In genomic region chr1:172058321-172058720, GRCm38 (mm10) we compare ENCODE assay signal across 17 mouse cellular contexts. TPM values are rescaled to one million over a fixed set of nuclear protein-coding genes. Genes with fewer than 3 reads are reported as not detected.
A peak's percentile ranks its signal among the peaks of the same experiment; 100 is the strongest.
DNase-seq lines count a peak whose midpoint lies in the region; ATAC-seq lines count a peak whose summit lies in the region.
"Had no signal": no experiment of that assay in that cellular context is flagged by ENCODE, and none has a peak within 500 bp of the region (broad histone marks: within the 10 kb centered on the region; RNA-seq: fewer than 3 reads in every experiment).

No protein-coding gene starts in this region.

- H3K4me3 ChIP-seq in embryonic facial prominence, embryonic 11.5 days (ENCODE audit: low read depth, low read length): no peak overlapping the region
- H3K4me3 ChIP-seq in hindbrain, embryonic 11.5 days (ENCODE audit: low read depth, low read length): no peak overlapping the region
- no peak overlapping the region for H3K4me3 ChIP-seq in midbrain, embryonic 14.5 days (replicated peaks; ENCODE audit: low read depth, low read length)
- H3K4me3 ChIP-seq: erythroblast, embryonic 14.5 days; heart, embryonic 15.5 days; megakaryocyte, embryonic 14.5 days had no signal

- peak; percentile 60 to 73 for DNase-seq in cerebellum, postnatal 10 days
- no peak for DNase-seq in cerebellum, adult 9-11 months
- no peak for DNase-seq in embryonic facial prominence, embryonic 11.5 days (ENCODE audit: low spot score)
- no peak for DNase-seq in hindbrain, embryonic 11.5 days (ENCODE audit: low spot score)
- DNase-seq in midbrain, embryonic 14.5 days: no peak
- DNase-seq in B cell, adult 2 months: no peak
- no peak for DNase-seq in adrenal gland, postnatal 10 days
- no peak for DNase-seq in frontal cortex, postnatal 10 days (ENCODE audit: low spot score in 2 of 2)
- DNase-seq: cerebellum, adult 9-10 months; gastrocnemius, postnatal 14 days; kidney, adult 11 months; lung, adult 2 months had no signal

- H3K4me2 ChIP-seq in embryonic facial prominence, embryonic 11.5 days (ENCODE audit: low read depth, low read length): no peak overlapping the region
- peak overlapping the region; percentile 37 for H3K4me2 ChIP-seq in hindbrain, embryonic 11.5 days (replicated peaks; ENCODE audit: low read depth, low read length)
- peak overlapping the region; percentile 80; the same call in 1 of the 2 replicates for H3K4me2 ChIP-seq in midbrain, embryonic 14.5 days (ENCODE audit: low read length)
- H3K4me2 ChIP-seq: heart, embryonic 15.5 days had no signal

- no peak for ATAC-seq in embryonic facial prominence, embryonic 11.5 days (replicated peaks; ENCODE audit: insufficient number of reproducible peaks, low FRiP score, low TSS enrichment, low read depth)
- 0 out of 2 replicates have a peak, but pooled peaks have one; percentile 1 for ATAC-seq in hindbrain, embryonic 11.5 days (ENCODE audit: low FRiP score)
- ATAC-seq in midbrain, embryonic 14.5 days (ENCODE audit: low FRiP score, low TSS enrichment): no peak

- H3K27ac ChIP-seq in embryonic facial prominence, embryonic 11.5 days (replicated peaks; ENCODE audit: low read depth, low read length): 0 out of 2 replicates have a peak overlapping the region, but pooled peaks have one; percentile 8
- peak overlapping the region; percentile 82 for H3K27ac ChIP-seq in hindbrain, embryonic 11.5 days (ENCODE audit: low read depth, low read length)
- peak overlapping the region; percentile 74 for H3K27ac ChIP-seq in midbrain, embryonic 14.5 days (replicated peaks; ENCODE audit: low read depth, low read length)
- H3K27ac ChIP-seq: heart, embryonic 15.5 days; stomach, postnatal 0 days had no signal

- H3K4me1 ChIP-seq in embryonic facial prominence, embryonic 11.5 days (ENCODE audit: control insufficient read depth, insufficient read depth, low read length): peaks cover 3% of the 10 kb centered on the region; the same call in 1 of the 2 replicates
- H3K4me1 ChIP-seq in hindbrain, embryonic 11.5 days (replicated peaks; ENCODE audit: control insufficient read depth, insufficient read depth, low read length): peaks cover 19% of the 10 kb centered on the region
- peaks cover 47% of the 10 kb centered on the region for H3K4me1 ChIP-seq in midbrain, embryonic 14.5 days (ENCODE audit: control insufficient read depth, insufficient read depth, low read length)

- H3K9me3 ChIP-seq in embryonic facial prominence, embryonic 11.5 days (replicated peaks; ENCODE audit: control insufficient read depth, low read length): no peaks in the 10 kb centered on the region
- no peaks in the 10 kb centered on the region for H3K9me3 ChIP-seq in hindbrain, embryonic 11.5 days (ENCODE audit: control insufficient read depth, low read length)
- H3K9me3 ChIP-seq in midbrain, embryonic 14.5 days (ENCODE audit: control insufficient read depth, low read length): no peaks in the 10 kb centered on the region
- H3K9me3 ChIP-seq: heart, embryonic 15.5 days; megakaryocyte, embryonic 14.5 days had no signal

- H3K27me3 ChIP-seq in embryonic facial prominence, embryonic 11.5 days (ENCODE audit: control insufficient read depth, insufficient read depth, low read length): peaks cover 19% of the 10 kb centered on the region
- H3K27me3 ChIP-seq in hindbrain, embryonic 11.5 days (ENCODE audit: control insufficient read depth, insufficient read depth, low read length): peaks cover 3% of the 10 kb centered on the region; the same call in 1 of the 2 replicates
- no peaks in the 10 kb centered on the region for H3K27me3 ChIP-seq in midbrain, embryonic 14.5 days (ENCODE audit: control insufficient read depth, insufficient read depth, low read length)

- peak overlapping the region; percentile 32; the same call in 1 of the 2 replicates for H3K9ac ChIP-seq in embryonic facial prominence, embryonic 11.5 days (replicated peaks; ENCODE audit: low read length)
- peak overlapping the region; percentile 11; the same call in 1 of the 2 replicates for H3K9ac ChIP-seq in hindbrain, embryonic 11.5 days (ENCODE audit: low read depth, low read length)
- H3K9ac ChIP-seq in midbrain, embryonic 14.5 days (replicated peaks; ENCODE audit: low read length): no peak overlapping the region
- H3K9ac ChIP-seq: heart, embryonic 15.5 days had no signal

- 64% methylated on average over 6 of the region's 6 CpGs for WGBS in embryonic facial prominence, embryonic 11.5 days
- 59% methylated on average over 6 of the region's 6 CpGs for WGBS in hindbrain, embryonic 11.5 days
- WGBS in midbrain, embryonic 14.5 days: 22% methylated on average over 6 of the region's 6 CpGs

- H3K36me3 ChIP-seq in embryonic facial prominence, embryonic 11.5 days (replicated peaks; ENCODE audit: control insufficient read depth, insufficient read depth, low read depth, low read length): no peaks in the 10 kb centered on the region
- no peaks in the 10 kb centered on the region for H3K36me3 ChIP-seq in hindbrain, embryonic 11.5 days (ENCODE audit: control insufficient read depth, insufficient read depth, low read length)
- no peaks in the 10 kb centered on the region for H3K36me3 ChIP-seq in midbrain, embryonic 14.5 days (ENCODE audit: control insufficient read depth, insufficient read depth, low read length)
- H3K36me3 ChIP-seq: heart, embryonic 15.5 days had no signal

RNA-seq across cellular contexts. Expression of gene Nhlh1, which starts 0.9 kb away (rescaled TPM):
- 4.6 and 6.5 TPM in 2 replicates for polyA plus RNA-seq in embryonic facial prominence, embryonic 11.5 days (2014; fragmentation: Nextera tagmentation; extraction: Ambion mirVana)
- polyA plus RNA-seq in hindbrain, embryonic 11.5 days (2014; fragmentation: Nextera tagmentation; extraction: Ambion mirVana): 20.5 and 22.3 TPM in 2 replicates
- 3.6 and 5.5 TPM in 2 replicates for polyA plus RNA-seq in midbrain, embryonic 14.5 days (2014; fragmentation: Nextera tagmentation; extraction: Ambion mirVana)
- total RNA-seq in adrenal gland, postnatal 10 days (2021): under 1 TPM in 1 of 2 experiments, not detected in 1; 0.09 TPM
- total RNA-seq: gastrocnemius, postnatal 14 days had no signal
- polyA plus RNA-seq: erythroblast, embryonic 14.5 days; heart, embryonic 15.5 days; large intestine, adult 2 months; stomach, postnatal 0 days had no signal

RNA-seq across cellular contexts. Expression of gene Copa, which starts 24.0 kb away (rescaled TPM):
- polyA plus RNA-seq in embryonic facial prominence, embryonic 11.5 days (2014; fragmentation: Nextera tagmentation; extraction: Ambion mirVana): 185 and 186 TPM in 2 replicates
- polyA plus RNA-seq in hindbrain, embryonic 11.5 days (2014; fragmentation: Nextera tagmentation; extraction: Ambion mirVana): 154 and 191 TPM in 2 replicates
- polyA plus RNA-seq in midbrain, embryonic 14.5 days (2014; fragmentation: Nextera tagmentation; extraction: Ambion mirVana): 96.5 and 188 TPM in 2 replicates
- 100 to 1,000 TPM; 150 to 151 TPM for total RNA-seq in adrenal gland, postnatal 10 days (2021)

RNA-seq across cellular contexts. Expression of gene Ncstn, which starts 24.3 kb away (rescaled TPM):
- polyA plus RNA-seq in embryonic facial prominence, embryonic 11.5 days (2014; fragmentation: Nextera tagmentation; extraction: Ambion mirVana): 85.6 and 89.2 TPM in 2 replicates
- 120 and 121 TPM in 2 replicates for polyA plus RNA-seq in hindbrain, embryonic 11.5 days (2014; fragmentation: Nextera tagmentation; extraction: Ambion mirVana)
- 97.7 and 117 TPM in 2 replicates for polyA plus RNA-seq in midbrain, embryonic 14.5 days (2014; fragmentation: Nextera tagmentation; extraction: Ambion mirVana)
- total RNA-seq in adrenal gland, postnatal 10 days (2021): 10 to 100 TPM; 81.0 to 93.0 TPM

RNA-seq across cellular contexts. Expression of gene Vangl2, which starts 30.1 kb away (rescaled TPM):
- polyA plus RNA-seq in embryonic facial prominence, embryonic 11.5 days (2014; fragmentation: Nextera tagmentation; extraction: Ambion mirVana): 25.3 and 28.6 TPM in 2 replicates
- polyA plus RNA-seq in hindbrain, embryonic 11.5 days (2014; fragmentation: Nextera tagmentation; extraction: Ambion mirVana): 60.3 and 61.6 TPM in 2 replicates
- polyA plus RNA-seq in midbrain, embryonic 14.5 days (2014; fragmentation: Nextera tagmentation; extraction: Ambion mirVana): 52.7 and 57.3 TPM in 2 replicates
- total RNA-seq in adrenal gland, postnatal 10 days (2021): 10 to 100 TPM in 1 of 2 experiments, 1 to 10 TPM in 1; 6.3 to 10.6 TPM

Comparison
In these comparisons a context has a peak if more than half of its experiments do, and no peak if none do; other contexts are left out.
1. DNase-seq: peak in cerebellum, postnatal 10 days (2 of 2); none in cerebellum, adult 9-11 months (single experiment), embryonic facial prominence, embryonic 11.5 days (single experiment), hindbrain, embryonic 11.5 days (single experiment), midbrain, embryonic 14.5 days (single experiment), B cell, adult 2 months (0 of 2), adrenal gland, postnatal 10 days (single experiment) and frontal cortex, postnatal 10 days (0 of 2).
2. H3K27ac ChIP-seq: peak in every context shown above with its lines; median percentile 82 in hindbrain, embryonic 11.5 days; 74 in midbrain, embryonic 14.5 days; 8 in embryonic facial prominence, embryonic 11.5 days.